Mouse (Mus musculus) erythroid progenitor cell, adult 5-6 weeks (primary cell): ENCODE data around the gene Hrct1. TPM values are rescaled to one million over a fixed set of nuclear protein-coding genes. Genes with fewer than 3 reads are reported as not detected.

ENCODE experiments used
- ATAC-seq: replicated peaks from 2 replicates; pipeline ENCODE4 v1.8.0; 2016; ENCODE audit warnings: moderate number of reproducible peaks, mild to moderate bottlenecking, moderate TSS enrichment, inconsistent platforms; ENCODE audit not compliant: poor library complexity, low FRiP score, severe bottlenecking
- total RNA-seq, 2 experiments: library from RNA; stranded (forward) in 1 of 2; stranded (reverse) in 1 of 2; fragments of 150-400 nt in 1 of 2; fragments of 186-747, 209-891 nt in 1 of 2; gene quantifications; 2 replicates each; pipeline versions ENCODE4 v1.2.3 to v1.2.4; 2015 to 2017; ENCODE audit warnings: low replicate concordance in 2 of 2

The Hrct1 gene
- total RNA-seq (2015; ENCODE audit: low replicate concordance) (not detected in 2 replicates), total RNA-seq (2017; ENCODE audit: low replicate concordance) (not detected in 2 replicates)

GRCm38 (mm10) chr4:43726995-43727394 lies at the start of gene Hrct1:
Hrct1 (plus strand) TSS chr4:43727188.
- no peak for ATAC-seq

- ATAC-seq = no peak
Measured at GRCm38 (mm10) chr4:43678541-43678940, 48.4 kb upstream of the Hrct1 start.

GRCm38 (mm10) chr4:43679416-43680043 lies 47.5 kb upstream of the Hrct1 start:
- ATAC-seq = no peak

- ATAC-seq = no peak
Measured at GRCm38 (mm10) chr4:43690021-43690420, 37.0 kb upstream of the Hrct1 start.

- ATAC-seq = no peak
Measured at GRCm38 (mm10) chr4:43691026-43691425, 36.0 kb upstream of the Hrct1 start.

GRCm38 (mm10) chr4:43693806-43694241 lies 33.2 kb upstream of the Hrct1 start:
- no peak for ATAC-seq

- no peak for ATAC-seq
Measured at GRCm38 (mm10) chr4:43694439-43695248, 32.3 kb upstream of the Hrct1 start.

GRCm38 (mm10) chr4:43695249-43695671 lies 31.7 kb upstream of the Hrct1 start:
- no peak for ATAC-seq

- no peak for ATAC-seq
Measured at GRCm38 (mm10) chr4:43696561-43696960, 30.4 kb upstream of the Hrct1 start.

- ATAC-seq = no peak
Measured at GRCm38 (mm10) chr4:43700707-43701106, 26.3 kb upstream of the Hrct1 start, which contains the start of gene Olfr70. Olfr70 (minus strand) TSS chr4:43700807.

- ATAC-seq = no peak
Measured at GRCm38 (mm10) chr4:43703439-43703838, 23.5 kb upstream of the Hrct1 start.

GRCm38 (mm10) chr4:43703851-43704250 lies 23.1 kb upstream of the Hrct1 start:
- ATAC-seq = no peak

GRCm38 (mm10) chr4:43705991-43706390 lies 21.0 kb upstream of the Hrct1 start:
- ATAC-seq = no peak

GRCm38 (mm10) chr4:43709869-43710268 lies 17.1 kb upstream of the Hrct1 start, which contains the start of gene Olfr71:
Olfr71 (minus strand) TSS chr4:43710255.
- no peak for ATAC-seq

- 0 out of 2 replicates have a peak, but pooled peaks have one; percentile 46 for ATAC-seq
Measured at GRCm38 (mm10) chr4:43711821-43712220, 15.2 kb upstream of the Hrct1 start.

GRCm38 (mm10) chr4:43713652-43714219 lies 13.3 kb upstream of the Hrct1 start:
- no peak for ATAC-seq

GRCm38 (mm10) chr4:43720491-43721228 lies 6.3 kb upstream of the Hrct1 start:
- ATAC-seq = no peak

- no peak for ATAC-seq
Measured at GRCm38 (mm10) chr4:43722191-43722590, 4.8 kb upstream of the Hrct1 start.

- ATAC-seq = no peak
Measured at GRCm38 (mm10) chr4:43724764-43725163, 2.2 kb upstream of the Hrct1 start.
